Mouse (Mus musculus) megakaryocyte, embryonic 14.5 days (primary cell): ENCODE measurements around the gene Olfr648.

ENCODE experiments used
- FLI1 ChIP-seq: IDR thresholded peaks from 2 replicates; pipeline ENCODE4 v1.6.1; 2012; ENCODE audit warnings: low read length, inconsistent platforms, mixed read lengths
- GATA1 ChIP-seq: IDR thresholded peaks from 3 replicates; pipeline ENCODE4 v1.6.1; 2012; ENCODE audit warnings: mixed read lengths, low read length, inconsistent platforms, borderline replicate concordance

DNA sequence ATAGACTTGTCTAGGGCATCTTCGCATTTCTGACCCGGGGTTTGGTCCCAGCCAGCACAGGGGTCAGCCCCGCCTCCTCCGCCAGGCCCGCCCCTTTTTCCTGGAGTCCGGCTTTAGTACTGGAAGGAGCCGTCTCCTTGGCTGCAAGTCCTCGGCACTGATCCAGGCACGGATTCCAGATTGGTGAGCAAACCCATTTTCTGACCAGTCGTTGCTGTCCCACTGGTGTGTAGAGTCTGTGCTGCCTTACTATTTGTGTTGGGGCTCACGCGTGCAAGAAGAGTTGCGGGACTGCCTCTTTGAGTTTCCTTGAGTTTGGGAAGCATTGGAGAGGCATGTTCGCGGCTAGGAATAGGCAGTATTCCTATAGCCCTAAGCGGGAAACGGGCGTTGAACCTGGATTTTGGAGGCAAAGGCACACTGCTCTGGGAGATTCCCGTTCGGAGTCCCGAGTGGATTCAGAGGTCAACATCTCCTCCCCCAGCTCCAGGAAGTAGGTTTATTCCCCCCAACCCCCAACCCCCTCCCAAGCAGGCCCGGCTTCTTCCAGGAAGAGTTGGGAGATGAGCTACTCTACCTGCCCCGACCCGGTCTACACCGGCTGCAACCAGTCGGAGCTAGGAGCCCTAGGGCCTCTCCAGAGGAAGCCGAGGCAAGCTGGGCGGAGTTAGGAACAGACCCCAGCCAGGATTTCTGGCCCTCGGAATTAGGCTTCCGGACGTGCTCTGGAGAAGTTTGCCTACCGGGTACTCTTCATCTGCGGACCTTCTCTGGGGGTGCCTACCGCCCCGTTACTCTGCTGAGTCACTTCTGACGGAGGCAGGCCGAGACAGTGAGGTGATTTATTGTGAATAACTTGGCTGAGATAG lies 35.7 kb upstream of the Olfr648 start, which contains the start of gene Trim6:
- no peak for TF ChIP-seq GATA1
- no peak for TF ChIP-seq FLI1
